Mouse (Mus musculus) neural tube, embryonic 10.5 days (tissue): ENCODE results near the gene Tmem183a.

Experiments
- DNase-seq: peaks from one replicate; pipeline ENCODE4 v3.0.0-alpha.2; 2017; ENCODE audit warnings: low spot score; ENCODE audit errors: extremely low spot score

Gene Tmem183a

GRCm38 (mm10) chr1:134322591-134322990 lies 39.2 kb downstream of the Tmem183a start:
- DNase-seq: no peak

- DNase-seq: peak; percentile 25
These were observed 41.0 kb downstream of the Tmem183a start for GRCm38 (mm10) chr1:134320691-134321301.

GRCm38 (mm10) chr1:134318261-134318660 lies 43.5 kb downstream of the Tmem183a start:
- no peak for DNase-seq

- DNase-seq: no peak
These were observed 45.4 kb downstream of the Tmem183a start for GRCm38 (mm10) chr1:134316361-134316760.

GRCm38 (mm10) chr1:134315181-134315580 lies 46.6 kb downstream of the Tmem183a start:
- DNase-seq: no peak

- no peak for DNase-seq
These were observed 50.0 kb downstream of the Tmem183a start for GRCm38 (mm10) chr1:134311760-134312159.

- DNase-seq: no peak
These were observed 51.0 kb downstream of the Tmem183a start for GRCm38 (mm10) chr1:134310729-134311128.

- no peak for DNase-seq
These were observed 51.5 kb downstream of the Tmem183a start for GRCm38 (mm10) chr1:134310291-134310690.

GRCm38 (mm10) chr1:134307409-134307808 lies 54.4 kb downstream of the Tmem183a start:
- DNase-seq: no peak

- DNase-seq: no peak
These were observed 56.8 kb downstream of the Tmem183a start for GRCm38 (mm10) chr1:134304940-134305339.

GRCm38 (mm10) chr1:134302568-134303238 lies 59.1 kb downstream of the Tmem183a start:
- no peak for DNase-seq

- peak; percentile 67 for DNase-seq
These were observed 63.0 kb downstream of the Tmem183a start for GRCm38 (mm10) chr1:134298636-134299411.

GRCm38 (mm10) chr1:134297265-134297664 lies 64.5 kb downstream of the Tmem183a start:
- no peak for DNase-seq
